Mouse (Mus musculus): Measurements from ENCODE around the gene Amot. TPM values are rescaled to one million over a fixed set of nuclear protein-coding genes. Genes with fewer than 3 reads are reported as not detected.

Amot gene
- polyA plus RNA-seq (2015; fragmentation: Nextera tagmentation; extraction: Ambion mirVana): 11.1 and 13.2 TPM in 2 replicates

DNA sequence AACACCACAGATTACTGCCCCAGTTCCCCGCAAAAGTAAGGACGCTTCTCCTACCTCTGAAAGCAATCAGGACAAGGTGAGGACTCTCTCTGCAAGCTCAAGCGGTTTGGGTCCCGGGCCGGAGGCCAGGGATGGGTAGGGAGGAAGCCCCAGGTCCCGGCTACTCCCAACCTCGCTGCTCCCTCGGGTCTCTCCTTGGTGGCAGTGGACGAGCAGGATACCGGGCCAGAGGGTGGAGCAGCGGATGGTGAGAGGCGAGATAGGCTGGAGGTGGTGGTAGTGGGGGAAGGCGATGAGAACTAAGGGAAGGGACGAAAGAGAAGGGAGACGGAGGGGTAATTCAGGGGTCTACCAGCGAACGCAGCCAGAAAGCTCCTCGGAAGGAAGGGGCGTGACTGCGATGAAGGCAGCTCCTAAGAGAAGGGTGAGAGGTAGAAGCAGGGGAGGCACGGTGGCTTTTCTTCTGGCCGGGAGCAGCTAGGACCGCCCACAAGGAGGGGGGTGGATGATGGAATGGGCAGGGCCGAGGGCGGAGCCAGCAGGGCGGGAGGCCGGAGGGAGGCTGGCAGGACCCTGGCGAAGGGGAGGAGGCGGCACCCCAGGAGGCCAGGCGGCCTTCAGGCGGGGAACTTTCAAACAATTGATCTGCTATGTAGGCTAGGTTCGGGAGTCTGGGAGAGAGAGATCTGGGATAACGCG is at the start of gene Amot:
Gene Amot, minus strand, starts transcription at position 465 of the 699 bp plus-strand sequence.
- no peaks in the 10 kb centered on the region; the same call in 1 of the 2 replicates for H3K4me1 ChIP-seq
- peak; percentile 94 for ATAC-seq
- no peak within 1 kb of the TSS for H3K27ac ChIP-seq

DNA sequence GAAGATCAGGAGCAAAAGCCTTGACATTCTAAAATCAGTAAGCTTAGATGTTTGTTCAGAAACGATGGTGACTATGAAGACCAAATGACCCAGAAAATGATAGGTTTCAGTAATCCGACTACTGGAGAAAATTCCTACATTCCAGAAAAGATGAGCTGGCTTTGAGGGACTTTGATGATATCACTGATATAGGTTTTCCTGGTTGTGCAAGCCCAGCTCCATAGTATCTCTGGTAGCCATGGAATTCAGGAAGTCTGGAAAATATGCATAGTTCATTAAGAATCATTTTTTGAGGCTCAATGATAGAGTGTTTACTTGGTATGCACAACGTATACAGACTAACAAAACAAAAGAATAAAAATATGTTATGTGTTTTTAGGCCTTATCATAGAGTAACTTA is 40.1 kb upstream of the Amot start:
- H3K4me3 ChIP-seq: no peak overlapping the region
- H3K9me3 ChIP-seq (replicated peaks): no peaks in the 10 kb centered on the region
- ATAC-seq: no peak
- no peaks in the 10 kb centered on the region for H3K36me3 ChIP-seq (ENCODE audit: poor library complexity, severe bottlenecking)
- no peak overlapping the region for H3K4me2 ChIP-seq
- no peak overlapping the region for H3K9ac ChIP-seq
- no peaks in the 10 kb centered on the region for H3K27me3 ChIP-seq
- H3K4me1 ChIP-seq: 0 out of 2 replicates have a peak, but pooled peaks cover 8% of the 10 kb centered on the region
- WGBS: 56% methylated on average over 3 of the region's 3 CpGs
- no peak overlapping the region for H3K27ac ChIP-seq

More for the DNA sequence above, at the start of gene Amot:
- Histone ChIP-seq H3K9me3 (replicated peaks) (no peaks in the 10 kb centered on the region), H3K4me3 (peak within 1 kb of the TSS; percentile 50), H3K4me2 (peak within 1 kb of the TSS; percentile 61), H3K27me3 (no peaks in the 10 kb centered on the region), H3K36me3 (ENCODE audit: poor library complexity, severe bottlenecking) (no peaks in the 10 kb centered on the region), H3K9ac (peak within 1 kb of the TSS; percentile 61)
- WGBS: 22% methylated on average over 32 of the region's 34 CpGs

- peak; percentile 33; the same call in 1 of the 2 replicates for ATAC-seq
- Histone ChIP-seq H3K36me3 (ENCODE audit: poor library complexity, severe bottlenecking) (no peaks in the 10 kb centered on the region), H3K4me1 (0 out of 2 replicates have a peak, but pooled peaks cover 8% of the 10 kb centered on the region), H3K9me3 (replicated peaks) (no peaks in the 10 kb centered on the region), H3K9ac (no peak overlapping the region), H3K27me3 (no peaks in the 10 kb centered on the region), H3K4me2 (no peak overlapping the region), H3K4me3 (no peak overlapping the region), H3K27ac (peak overlapping the region; percentile 44; the same call in 1 of the 2 replicates)
- 29% methylated on average over 4 of the region's 4 CpGs for WGBS
Measured at GRCm38 (mm10) chrX:145543602-145544490, 38.9 kb upstream of the Amot start.

- H3K4me1 ChIP-seq: 0 out of 2 replicates have a peak, but pooled peaks cover 8% of the 10 kb centered on the region
- H3K9ac ChIP-seq: no peak overlapping the region
- H3K36me3 ChIP-seq (ENCODE audit: poor library complexity, severe bottlenecking): no peaks in the 10 kb centered on the region
- no peak overlapping the region for H3K27ac ChIP-seq
- no peak overlapping the region for H3K4me2 ChIP-seq
- peak; percentile 48; the same call in 1 of the 2 replicates for ATAC-seq
- no peaks in the 10 kb centered on the region for H3K9me3 ChIP-seq (replicated peaks)
- no peak overlapping the region for H3K4me3 ChIP-seq
- WGBS: 45% methylated on average over 1 of the region's 1 CpGs
- no peaks in the 10 kb centered on the region for H3K27me3 ChIP-seq
Measured at GRCm38 (mm10) chrX:145541050-145541449, 36.1 kb upstream of the Amot start.

- no peak for ATAC-seq
Measured at GRCm38 (mm10) chrX:145540321-145540720, 35.3 kb upstream of the Amot start.

GRCm38 (mm10) chrX:145529602-145530001 is 24.6 kb upstream of the Amot start:
- Histone ChIP-seq H3K36me3 (ENCODE audit: poor library complexity, severe bottlenecking) (no peaks in the 10 kb centered on the region), H3K4me1 (no peaks in the 10 kb centered on the region), H3K27ac (no peak overlapping the region), H3K9me3 (replicated peaks) (no peaks in the 10 kb centered on the region), H3K4me3 (no peak overlapping the region), H3K27me3 (no peaks in the 10 kb centered on the region), H3K4me2 (no peak overlapping the region), H3K9ac (no peak overlapping the region)
- ATAC-seq: no peak
- 73% methylated on average over 1 of the region's 1 CpGs for WGBS

More at GRCm38 (mm10) chrX:145540321-145540720, 35.3 kb upstream of the Amot start:
- Histone ChIP-seq H3K27me3 (no peaks in the 10 kb centered on the region), H3K4me2 (no peak overlapping the region), H3K4me1 (0 out of 2 replicates have a peak, but pooled peaks cover 8% of the 10 kb centered on the region), H3K9ac (no peak overlapping the region), H3K4me3 (no peak overlapping the region), H3K9me3 (replicated peaks) (no peaks in the 10 kb centered on the region), H3K36me3 (ENCODE audit: poor library complexity, severe bottlenecking) (no peaks in the 10 kb centered on the region), H3K27ac (no peak overlapping the region)
- WGBS: 95% methylated on average over 1 of the region's 1 CpGs

- H3K27me3 ChIP-seq: no peaks in the 10 kb centered on the region
- ATAC-seq: no peak
- H3K36me3 ChIP-seq (ENCODE audit: poor library complexity, severe bottlenecking): no peaks in the 10 kb centered on the region
- H3K4me2 ChIP-seq: no peak overlapping the region
- no peak overlapping the region for H3K27ac ChIP-seq
- no peaks in the 10 kb centered on the region for H3K4me1 ChIP-seq
- no peak overlapping the region for H3K9ac ChIP-seq
- WGBS: 64% methylated on average over 10 of the region's 10 CpGs
- H3K9me3 ChIP-seq (replicated peaks): no peaks in the 10 kb centered on the region
- no peak overlapping the region for H3K4me3 ChIP-seq
Measured at GRCm38 (mm10) chrX:145516322-145517066, 11.5 kb upstream of the Amot start.

- WGBS: 66% methylated on average over 9 of the region's 9 CpGs
- Histone ChIP-seq H3K4me3 (no peak overlapping the region), H3K27me3 (no peaks in the 10 kb centered on the region), H3K9me3 (replicated peaks) (no peaks in the 10 kb centered on the region), H3K27ac (no peak overlapping the region), H3K36me3 (ENCODE audit: poor library complexity, severe bottlenecking) (no peaks in the 10 kb centered on the region), H3K4me2 (no peak overlapping the region), H3K4me1 (no peaks in the 10 kb centered on the region), H3K9ac (no peak overlapping the region)
- ATAC-seq: no peak
Measured at GRCm38 (mm10) chrX:145515498-145516158, 10.6 kb upstream of the Amot start.

- Histone ChIP-seq H3K4me1 (no peaks in the 10 kb centered on the region), H3K4me2 (no peak overlapping the region), H3K27ac (no peak overlapping the region), H3K9me3 (replicated peaks) (no peaks in the 10 kb centered on the region), H3K36me3 (ENCODE audit: poor library complexity, severe bottlenecking) (no peaks in the 10 kb centered on the region), H3K27me3 (no peaks in the 10 kb centered on the region), H3K9ac (no peak overlapping the region), H3K4me3 (no peak overlapping the region)
- WGBS: 32% methylated on average over 3 of the region's 3 CpGs
- ATAC-seq: no peak
Measured at GRCm38 (mm10) chrX:145510675-145511074, 5.7 kb upstream of the Amot start.

GRCm38 (mm10) chrX:145505457-145506201 is 648 bp upstream of the Amot start:
- Histone ChIP-seq H3K9ac (peak overlapping the region; percentile 43; the same call in 1 of the 2 replicates), H3K4me3 (peak overlapping the region; percentile 50), H3K36me3 (ENCODE audit: poor library complexity, severe bottlenecking) (no peaks in the 10 kb centered on the region), H3K9me3 (replicated peaks) (no peaks in the 10 kb centered on the region), H3K4me1 (no peaks in the 10 kb centered on the region; the same call in 1 of the 2 replicates), H3K27me3 (no peaks in the 10 kb centered on the region), H3K27ac (no peak overlapping the region), H3K4me2 (peak overlapping the region; percentile 61)
- ATAC-seq: peak; percentile 96
- WGBS: 11% methylated on average over 14 of the region's 14 CpGs
